In the genomic region with DNA sequence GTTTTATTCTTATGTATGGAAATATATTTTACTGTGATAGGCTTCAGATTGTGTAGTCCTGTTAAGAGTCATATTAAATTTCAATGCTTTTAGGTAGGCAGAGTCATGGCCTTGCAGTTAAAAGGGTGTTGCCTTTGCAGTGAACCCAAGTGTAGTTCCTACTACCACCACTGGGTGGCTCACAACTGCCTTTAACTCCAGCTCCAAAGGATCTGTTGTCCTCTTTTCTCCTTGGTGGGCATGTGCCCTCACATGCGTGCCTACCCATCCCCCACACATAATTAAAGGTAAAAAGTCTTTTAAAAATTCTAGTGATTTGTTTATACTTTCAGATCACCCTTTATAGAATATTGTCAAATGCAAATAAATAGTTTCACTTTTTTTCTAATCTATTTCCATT, we compare ENCODE assay signal across 9 mouse cellular contexts. TPM values are rescaled to one million over a fixed set of nuclear protein-coding genes. Genes with fewer than 3 reads are reported as not detected.
DNase-seq lines count a peak whose midpoint lies in the region; ATAC-seq and TF ChIP-seq lines count a peak whose summit lies in the region.
"Had no signal": no experiment of that assay in that cellular context is flagged by ENCODE, and none has a peak within 500 bp of the region (broad histone marks: within the 10 kb centered on the region; RNA-seq: fewer than 3 reads in every experiment).

No protein-coding gene starts in this region.

- H3K4me2 ChIP-seq in kidney, embryonic 15.5 days = no peak overlapping the region
- H3K4me2 ChIP-seq in liver, embryonic 11.5 days = no peak overlapping the region
- H3K4me2 ChIP-seq in neural tube, embryonic 13.5 days = no peak overlapping the region
- H3K4me2 ChIP-seq: embryonic facial prominence, embryonic 13.5 days had no signal

- H3K4me1 ChIP-seq in kidney, embryonic 15.5 days = no peaks in the 10 kb centered on the region
- no peaks in the 10 kb centered on the region for H3K4me1 ChIP-seq in liver, embryonic 11.5 days (replicated peaks; ENCODE audit: control insufficient read depth, insufficient read depth, low read length)
- H3K4me1 ChIP-seq in neural tube, embryonic 13.5 days (replicated peaks) = no peaks in the 10 kb centered on the region
- H3K4me1 ChIP-seq in testis, adult 2 months (ENCODE audit: control insufficient read depth, insufficient read depth, low read length) = no peaks in the 10 kb centered on the region
- H3K4me1 ChIP-seq: embryonic facial prominence, embryonic 13.5 days had no signal

- peak; percentile 56; the same call in 1 of the 2 replicates for TF ChIP-seq CTCF in testis, adult 2 months (IDR thresholded peaks at IDR 0.05; ENCODE audit: control insufficient read depth, insufficient read depth, insufficient replicate concordance, low read depth, low read length)

- no peaks in the 10 kb centered on the region for H3K9me3 ChIP-seq in kidney, embryonic 15.5 days (replicated peaks)
- H3K9me3 ChIP-seq in liver, embryonic 11.5 days (ENCODE audit: control insufficient read depth, low read length) = no peaks in the 10 kb centered on the region
- no peaks in the 10 kb centered on the region for H3K9me3 ChIP-seq in neural tube, embryonic 13.5 days
- H3K9me3 ChIP-seq: embryonic facial prominence, embryonic 13.5 days had no signal

- 0 out of 2 replicates have a peak, but pooled peaks have one; percentile 12 for ATAC-seq in kidney, embryonic 15.5 days (replicated peaks; ENCODE audit: low FRiP score)
- ATAC-seq in liver, embryonic 11.5 days (replicated peaks; ENCODE audit: low FRiP score) = peak; percentile 51; the same call in 1 of the 2 replicates
- peak; percentile 67 for ATAC-seq in neural tube, embryonic 13.5 days (ENCODE audit: low read depth)

- no peak overlapping the region for H3K9ac ChIP-seq in kidney, embryonic 15.5 days
- no peak overlapping the region for H3K9ac ChIP-seq in liver, embryonic 11.5 days (ENCODE audit: low read depth, low read length)
- no peak overlapping the region for H3K9ac ChIP-seq in neural tube, embryonic 13.5 days
- H3K9ac ChIP-seq: embryonic facial prominence, embryonic 13.5 days had no signal

- H3K36me3 ChIP-seq in kidney, embryonic 15.5 days = peaks cover 18% of the 10 kb centered on the region
- H3K36me3 ChIP-seq in liver, embryonic 11.5 days (ENCODE audit: control insufficient read depth, insufficient read depth, low read length) = peaks cover 2% of the 10 kb centered on the region; the same call in 1 of the 2 replicates
- H3K36me3 ChIP-seq in neural tube, embryonic 13.5 days = peaks cover 12% of the 10 kb centered on the region
- no peaks in the 10 kb centered on the region for H3K36me3 ChIP-seq in testis, adult 2 months (ENCODE audit: control insufficient read depth, insufficient read depth, low read length)

- DNase-seq in 416B (ENCODE audit: low read depth) = peak; percentile 83
- DNase-seq in adrenal gland, adult 18-20 months (ENCODE audit: low spot score in 2 of 2) = peak; percentile 72 to 76
- peak; percentile 87 for DNase-seq in embryo, embryonic 10 days (ENCODE audit: low spot score)
- peak; percentile 27 for DNase-seq in gastrocnemius, postnatal 25 days
- no peak for DNase-seq in liver, embryonic 11.5 days (ENCODE audit: low spot score)

- whole genome bisulfite sequencing in kidney, embryonic 15.5 days = 11% methylated on average over 1 of the region's 1 CpGs
- WGBS in liver, embryonic 11.5 days = 10% methylated on average over 1 of the region's 1 CpGs
- WGBS in neural tube, embryonic 13.5 days = 4% methylated on average over 1 of the region's 1 CpGs

- H3K4me3 ChIP-seq in kidney, embryonic 15.5 days (replicated peaks) = no peak overlapping the region
- H3K4me3 ChIP-seq in liver, embryonic 11.5 days (ENCODE audit: low read depth, low read length) = no peak overlapping the region
- H3K4me3 ChIP-seq in neural tube, embryonic 13.5 days = no peak overlapping the region
- no peak overlapping the region for H3K4me3 ChIP-seq in testis, adult 2 months (ENCODE audit: control insufficient read depth, low read depth, low read length)
- H3K4me3 ChIP-seq: embryonic facial prominence, embryonic 13.5 days had no signal

- TF ChIP-seq POLR2A in testis, adult 2 months (IDR thresholded peaks at IDR 0.05; ENCODE audit: control insufficient read depth, low read depth, low read length) = no peak

- no peak overlapping the region for H3K27ac ChIP-seq in kidney, embryonic 15.5 days
- H3K27ac ChIP-seq in liver, embryonic 11.5 days (ENCODE audit: low read depth, low read length) = no peak overlapping the region
- no peak overlapping the region for H3K27ac ChIP-seq in neural tube, embryonic 13.5 days (replicated peaks)
- H3K27ac ChIP-seq in testis, adult 2 months (ENCODE audit: control insufficient read depth, insufficient read depth, low read depth, low read length) = no peak overlapping the region
- H3K27ac ChIP-seq: embryonic facial prominence, embryonic 13.5 days had no signal

- no peaks in the 10 kb centered on the region for H3K27me3 ChIP-seq in kidney, embryonic 15.5 days
- no peaks in the 10 kb centered on the region for H3K27me3 ChIP-seq in liver, embryonic 11.5 days (replicated peaks; ENCODE audit: control insufficient read depth, insufficient read depth, low read length)
- no peaks in the 10 kb centered on the region for H3K27me3 ChIP-seq in neural tube, embryonic 13.5 days
- H3K27me3 ChIP-seq in testis, adult 2 months (ENCODE audit: control insufficient read depth, insufficient read depth, low read length) = no peaks in the 10 kb centered on the region
- H3K27me3 ChIP-seq: embryonic facial prominence, embryonic 13.5 days had no signal

RNA-seq across cellular contexts. Expression of a gene that starts 31.5 kb away (rescaled TPM):
- 1 to 10 TPM in 1 of 2 experiments, under 1 TPM in 1; 0.33 to 1.1 TPM for total RNA-seq in adrenal gland, adult 18-20 months (2021)
- under 1 TPM in 1 of 2 experiments, not detected in 1; 0.23 TPM for total RNA-seq in gastrocnemius, postnatal 25 days (2021)
- polyA plus RNA-seq in kidney, embryonic 15.5 days (2015; fragmentation: Nextera tagmentation; extraction: Ambion mirVana) = 0.06 and 0.13 TPM in 2 replicates
- polyA plus RNA-seq in liver, embryonic 11.5 days (2014; fragmentation: Nextera tagmentation; extraction: Ambion mirVana) = 0.12 and 0.59 TPM in 2 replicates
- 0.18 TPM in 1 of 2 replicates, not detected in the other for polyA plus RNA-seq in neural tube, embryonic 13.5 days (2015; fragmentation: Nextera tagmentation; extraction: Ambion mirVana)
- polyA plus RNA-seq in testis, adult 2 months (2012; rRNA removed) = 0.02 and 0.06 TPM in 2 replicates

RNA-seq across cellular contexts. Expression of a gene that starts 34.0 kb away (rescaled TPM):
- 10 to 100 TPM; 47.4 to 62.3 TPM for total RNA-seq in adrenal gland, adult 18-20 months (2021)
- total RNA-seq in gastrocnemius, postnatal 25 days (2021) = 10 to 100 TPM; 18.4 to 19.2 TPM
- 32.8 and 33.9 TPM in 2 replicates for polyA plus RNA-seq in kidney, embryonic 15.5 days (2015; fragmentation: Nextera tagmentation; extraction: Ambion mirVana)
- 39.5 and 42.0 TPM in 2 replicates for polyA plus RNA-seq in liver, embryonic 11.5 days (2014; fragmentation: Nextera tagmentation; extraction: Ambion mirVana)
- 60.4 and 61.6 TPM in 2 replicates for polyA plus RNA-seq in neural tube, embryonic 13.5 days (2015; fragmentation: Nextera tagmentation; extraction: Ambion mirVana)
- polyA plus RNA-seq in testis, adult 2 months (2012; rRNA removed) = 9.6 and 11.2 TPM in 2 replicates

RNA-seq across cellular contexts. Expression of a gene that starts 34.1 kb away (rescaled TPM):
- total RNA-seq in adrenal gland, adult 18-20 months (2021) = 10 to 100 TPM; 25.6 to 34.0 TPM
- total RNA-seq in gastrocnemius, postnatal 25 days (2021) = 1 to 10 TPM; 4.8 to 5.9 TPM
- 19.9 and 21.3 TPM in 2 replicates for polyA plus RNA-seq in kidney, embryonic 15.5 days (2015; fragmentation: Nextera tagmentation; extraction: Ambion mirVana)
- 9.7 and 12.4 TPM in 2 replicates for polyA plus RNA-seq in liver, embryonic 11.5 days (2014; fragmentation: Nextera tagmentation; extraction: Ambion mirVana)
- 31.1 and 33.4 TPM in 2 replicates for polyA plus RNA-seq in neural tube, embryonic 13.5 days (2015; fragmentation: Nextera tagmentation; extraction: Ambion mirVana)
- 47.7 and 65.0 TPM in 2 replicates for polyA plus RNA-seq in testis, adult 2 months (2012; rRNA removed)

Comparison
In these comparisons a context has a peak if more than half of its experiments do, and no peak if none do; other contexts are left out.
1. ATAC-seq: peak in every context shown above with its lines; median percentile 67 in neural tube, embryonic 13.5 days; 51 in liver, embryonic 11.5 days; 12 in kidney, embryonic 15.5 days.